Mouse (Mus musculus) splenic B cell, adult 2 months (primary cell): ENCODE results near the gene C1qa.
A peak's percentile ranks its signal among the peaks of the same experiment; 100 is the strongest.

Experiments used
- DNase-seq: peaks from one replicate; pipeline ENCODE4 v3.0.0-alpha.2; 2011; ENCODE audit warnings: low read depth, low spot score
- H3K27me3 ChIP-seq: 2 replicates; pipeline ENCODE4 v1.6.1; 2012; ENCODE audit warnings: mild to moderate bottlenecking, low read length, moderate library complexity, mixed read lengths; ENCODE audit not compliant: control insufficient read depth, poor library complexity, insufficient read depth, severe bottlenecking
- H3K36me3 ChIP-seq: 2 replicates; pipeline ENCODE4 v1.6.1; 2012; ENCODE audit warnings: mild to moderate bottlenecking, low read length, moderate library complexity, mixed read lengths; ENCODE audit not compliant: control insufficient read depth, poor library complexity, insufficient read depth, severe bottlenecking

The C1qa gene

DNA sequence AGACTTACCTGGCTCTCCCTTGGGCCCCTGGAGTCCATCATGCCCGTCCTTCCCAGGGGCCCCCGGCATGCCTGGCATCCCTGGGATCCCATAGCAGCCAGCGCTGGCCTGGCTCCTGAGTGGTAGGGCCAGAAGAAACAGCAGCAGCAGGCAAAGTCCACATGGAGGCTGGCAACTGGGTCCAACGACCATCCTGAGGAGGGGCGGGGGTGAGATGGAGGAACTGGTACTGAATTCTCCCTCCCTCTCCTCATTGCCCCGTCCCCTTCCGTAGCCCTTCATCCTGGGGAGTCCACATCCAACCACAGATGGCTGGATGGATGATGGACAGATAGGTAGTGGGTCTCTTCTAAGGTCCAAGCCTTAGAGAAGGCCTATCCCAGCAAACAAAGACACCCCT is 6.2 kb downstream of the C1qa start:
- DNase-seq = no peak
- H3K36me3 ChIP-seq = no peaks in the 10 kb centered on the region
- H3K27me3 ChIP-seq = no peaks in the 10 kb centered on the region

DNA sequence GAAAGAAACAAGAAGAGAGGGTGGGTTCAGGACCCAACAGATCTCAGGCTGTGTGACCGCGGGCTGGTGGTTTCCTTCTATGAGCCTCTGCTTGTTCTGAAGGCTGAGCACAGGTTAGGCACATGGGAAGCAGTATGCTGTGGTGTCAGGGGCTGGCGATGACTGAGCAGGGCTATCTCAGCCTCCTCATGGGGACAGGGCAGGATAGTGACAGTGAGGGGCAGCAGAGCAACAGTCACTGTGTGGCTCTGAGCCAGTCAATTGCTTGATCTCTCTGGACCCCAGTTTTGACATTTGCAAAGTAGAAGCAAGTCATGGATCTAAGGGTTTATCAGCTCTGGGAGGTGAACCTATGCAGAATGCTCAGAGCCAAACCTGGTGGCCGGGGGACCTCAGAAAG is 7.5 kb downstream of the C1qa start:
- no peaks in the 10 kb centered on the region for H3K27me3 ChIP-seq
- H3K36me3 ChIP-seq = no peaks in the 10 kb centered on the region
- no peak for DNase-seq

DNA sequence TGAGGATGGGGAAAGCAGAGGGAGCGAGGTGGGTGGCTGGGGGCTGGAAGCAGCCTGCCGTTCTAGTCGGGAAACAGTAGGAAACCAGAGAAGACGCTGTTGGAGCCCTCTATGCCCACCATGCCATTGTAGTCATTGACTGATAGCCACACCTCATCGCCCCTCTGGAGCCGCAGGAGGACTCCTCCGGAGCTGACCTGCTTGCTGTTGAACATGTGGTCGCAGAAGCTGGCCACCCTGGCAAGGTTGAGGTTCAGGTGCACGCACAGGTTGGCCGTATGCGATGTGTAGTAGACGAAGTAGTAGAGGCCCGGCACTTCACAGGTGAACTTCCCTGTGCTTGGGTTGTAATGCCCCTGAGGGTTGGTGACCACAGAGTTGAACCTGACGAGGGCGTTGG is 8.6 kb downstream of the C1qa start:
- no peaks in the 10 kb centered on the region for H3K27me3 ChIP-seq
- H3K36me3 ChIP-seq = no peaks in the 10 kb centered on the region
- DNase-seq = no peak

DNA sequence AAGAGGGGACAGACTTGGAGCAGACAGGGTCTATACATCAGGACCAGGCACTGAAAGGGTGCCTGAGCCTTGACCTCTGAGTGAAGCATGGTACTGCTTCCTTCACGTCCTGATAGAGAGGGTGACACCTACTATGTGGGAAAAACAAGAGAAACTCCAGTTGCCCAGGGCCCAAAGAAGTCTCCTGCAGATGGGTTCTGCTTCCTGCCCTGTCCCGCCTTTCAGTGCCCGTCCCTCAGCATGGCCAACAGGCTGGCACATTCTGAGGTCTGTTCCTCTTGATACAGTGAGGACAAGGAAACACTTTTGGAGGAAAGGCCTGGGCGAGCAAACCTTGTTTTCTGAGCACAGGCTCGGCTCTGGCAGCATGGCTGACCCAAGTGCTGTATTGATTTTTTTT is 10.9 kb downstream of the C1qa start:
- Histone ChIP-seq H3K27me3 (no peaks in the 10 kb centered on the region), H3K36me3 (no peaks in the 10 kb centered on the region)
- DNase-seq = no peak

DNA sequence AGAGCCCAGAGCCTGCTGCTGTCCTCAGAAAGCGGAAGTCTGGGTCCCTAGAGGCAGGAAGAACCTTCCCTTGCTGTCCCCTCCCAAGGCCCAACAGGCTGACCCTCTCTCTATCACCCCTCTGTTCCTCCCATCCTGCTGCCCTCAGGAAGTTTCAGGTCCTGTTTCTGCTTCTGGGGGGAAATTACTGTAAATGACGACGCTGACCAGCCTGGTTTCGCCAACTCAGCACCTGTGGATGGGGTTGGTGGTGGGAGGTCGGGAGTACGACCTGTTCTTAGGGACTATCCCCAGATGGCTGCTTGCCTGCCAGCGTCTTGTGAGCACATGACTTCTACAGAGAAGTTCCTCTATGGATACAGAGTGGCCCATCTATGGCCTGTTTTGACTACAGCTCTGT is 12.5 kb downstream of the C1qa start, which contains the start of gene C1qb:
C1qb (minus strand) TSS at position 87 of the 400 bp plus-strand sequence.
- no peak for DNase-seq
- H3K36me3 ChIP-seq = no peaks in the 10 kb centered on the region
- H3K27me3 ChIP-seq = no peaks in the 10 kb centered on the region

DNA sequence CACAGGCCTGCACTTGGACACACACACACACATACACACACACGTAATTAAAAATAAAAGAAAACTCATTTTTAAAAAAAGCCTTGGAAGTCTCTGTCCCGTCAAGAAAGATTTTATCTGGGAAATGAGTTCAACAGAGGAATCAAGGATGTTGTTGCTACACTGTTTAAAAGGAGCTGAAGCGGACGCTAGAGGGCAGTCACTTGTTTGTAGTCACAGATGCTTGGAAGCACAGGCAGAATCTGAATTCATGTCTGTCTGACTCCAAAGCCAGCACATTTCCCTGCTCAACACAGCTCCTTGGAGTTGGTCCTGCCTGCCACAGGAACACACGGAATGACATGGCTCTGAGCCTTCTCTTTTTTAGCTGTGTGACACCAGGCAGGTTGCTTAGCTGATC is 20.0 kb downstream of the C1qa start:
- no peaks in the 10 kb centered on the region for H3K36me3 ChIP-seq
- peak; percentile 12 for DNase-seq
- no peaks in the 10 kb centered on the region for H3K27me3 ChIP-seq

DNA sequence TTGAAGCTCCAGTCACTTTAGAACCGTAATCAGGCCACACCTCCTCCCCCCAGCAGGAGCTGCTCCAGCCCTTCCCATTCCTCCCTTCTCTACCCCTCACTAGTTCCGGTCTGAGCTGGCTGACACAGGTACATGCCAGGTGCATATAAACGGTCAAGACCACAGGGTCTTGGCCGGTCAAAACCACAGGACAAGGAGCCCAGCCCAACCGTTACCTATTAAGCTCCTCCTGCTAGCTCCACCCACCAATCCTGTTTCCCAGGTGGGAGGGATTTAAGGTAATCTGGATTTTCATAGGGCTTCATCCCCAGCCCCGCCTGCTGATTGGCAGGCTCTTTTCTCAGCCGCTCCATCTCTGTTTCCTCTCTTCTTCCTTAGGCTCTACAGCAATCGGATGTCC is 20.4 kb downstream of the C1qa start:
- Histone ChIP-seq H3K36me3 (no peaks in the 10 kb centered on the region), H3K27me3 (no peaks in the 10 kb centered on the region)
- no peak for DNase-seq

DNA sequence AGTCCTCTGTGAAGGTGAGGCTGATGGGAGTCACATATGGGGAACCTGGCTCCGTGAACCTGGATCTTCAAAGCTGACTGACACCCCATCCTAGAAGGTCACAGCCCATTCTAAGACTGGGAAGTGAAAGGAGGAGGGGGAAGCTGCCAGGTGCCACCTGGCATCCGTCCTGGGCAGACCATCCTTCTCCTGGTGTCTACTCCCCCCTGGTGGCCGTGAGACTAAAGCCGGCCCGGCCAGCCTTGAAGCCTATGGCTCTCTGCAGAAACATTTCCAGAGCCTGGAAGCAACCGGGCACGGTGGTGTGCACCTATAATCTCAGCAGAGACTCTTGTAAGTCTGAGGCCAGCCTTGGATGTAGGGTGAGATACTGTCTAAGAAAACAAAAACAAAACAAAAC is 21.6 kb downstream of the C1qa start:
- Histone ChIP-seq H3K36me3 (no peaks in the 10 kb centered on the region), H3K27me3 (no peaks in the 10 kb centered on the region)
- peak; percentile 10 for DNase-seq

DNA sequence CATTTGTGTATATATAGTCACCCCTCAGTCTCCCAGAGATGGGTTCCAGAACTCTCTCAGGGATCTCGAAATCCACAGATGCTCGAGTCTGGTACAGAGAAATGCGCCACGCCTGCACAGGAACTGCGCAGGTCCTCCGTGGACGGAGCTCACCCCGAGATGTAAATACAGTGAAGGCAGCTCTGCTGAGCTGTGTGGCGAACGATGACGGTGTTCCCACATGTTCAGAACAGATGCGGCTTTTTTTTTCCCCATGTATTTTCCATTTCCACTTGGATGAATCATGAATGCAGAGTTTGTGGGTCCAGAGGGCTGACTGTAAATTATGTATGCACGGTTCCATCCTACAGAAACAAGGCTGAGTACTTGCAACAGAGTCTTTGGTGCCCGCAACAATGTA is 23.6 kb downstream of the C1qa start:
- H3K36me3 ChIP-seq = no peaks in the 10 kb centered on the region
- no peak for DNase-seq
- no peaks in the 10 kb centered on the region for H3K27me3 ChIP-seq

DNA sequence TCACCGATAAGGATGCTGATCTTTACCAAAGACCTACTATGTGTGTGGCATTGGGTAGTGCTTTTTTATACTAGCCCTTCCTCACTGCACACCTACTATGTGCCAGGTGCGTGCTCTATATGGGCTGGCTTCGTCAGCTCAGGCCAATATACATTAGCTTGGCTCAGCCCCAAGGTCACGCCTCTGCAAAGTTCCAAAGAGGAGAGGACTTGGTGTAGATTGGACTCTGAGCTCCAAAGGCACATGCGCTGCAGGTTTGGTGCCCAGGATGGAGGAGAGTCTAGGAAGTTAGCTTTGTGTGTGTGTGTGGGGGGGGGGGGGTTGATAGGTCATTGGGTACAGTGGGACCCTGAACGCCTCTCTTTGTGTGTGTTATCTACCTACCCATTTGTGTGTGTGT is 30.2 kb downstream of the C1qa start:
- H3K27me3 ChIP-seq = no peaks in the 10 kb centered on the region
- DNase-seq = no peak

DNA sequence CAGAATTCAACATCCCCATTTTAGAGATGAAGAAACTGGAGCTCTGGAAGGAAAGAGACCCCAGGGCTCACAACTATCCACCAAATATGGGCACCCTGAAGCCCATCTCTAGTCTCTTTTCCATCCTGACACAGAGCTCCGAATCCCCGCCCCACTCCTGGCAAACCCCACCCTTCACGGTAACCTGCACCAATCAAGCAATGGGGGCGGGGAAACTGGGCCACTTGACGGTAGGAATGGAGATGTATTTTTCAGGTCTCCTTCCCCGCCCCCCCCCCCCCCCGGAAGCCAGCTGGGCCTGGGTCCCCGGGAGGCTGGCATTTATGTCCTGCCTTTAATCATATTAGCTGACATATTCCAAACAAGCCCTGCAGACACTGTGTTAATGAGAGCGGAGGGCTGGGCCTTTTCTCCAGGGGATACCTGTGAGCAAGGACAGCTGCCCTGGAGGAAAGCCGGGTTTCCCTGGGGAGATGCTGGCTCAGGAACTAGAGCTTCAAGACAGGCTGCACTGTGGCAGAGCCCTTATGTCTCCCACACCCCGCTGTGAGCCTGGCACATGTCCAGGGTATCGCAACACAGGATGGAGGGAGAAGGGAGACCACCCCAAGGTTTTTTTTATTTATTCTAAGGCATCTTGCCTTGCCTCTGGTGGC is 30.8 kb downstream of the C1qa start:
- Histone ChIP-seq H3K27me3 (no peaks in the 10 kb centered on the region), H3K36me3 (no peaks in the 10 kb centered on the region)
- no peak for DNase-seq

More for the DNA sequence above, 30.2 kb downstream of the C1qa start:
- no peaks in the 10 kb centered on the region for H3K36me3 ChIP-seq

DNA sequence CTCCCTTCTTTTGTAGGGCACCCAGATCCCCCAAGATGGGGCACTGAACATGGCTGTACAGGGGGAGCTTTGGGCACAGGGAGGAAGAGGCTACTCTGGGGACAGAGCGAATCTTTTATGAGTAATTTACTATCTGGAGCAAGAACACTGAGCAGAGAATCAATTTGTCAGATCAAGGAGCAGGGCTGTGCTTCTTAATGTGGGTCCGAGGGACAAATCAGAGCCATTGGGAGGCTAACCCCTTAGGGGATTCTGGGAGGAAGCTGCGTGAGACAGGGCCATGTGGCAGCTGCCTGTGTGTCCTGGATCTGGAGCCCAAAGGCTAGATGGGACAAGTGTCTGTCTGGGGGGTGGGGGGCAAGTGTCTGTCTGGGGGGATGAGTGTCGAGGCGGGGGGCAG is 33.1 kb downstream of the C1qa start:
- DNase-seq = no peak
- Histone ChIP-seq H3K27me3 (no peaks in the 10 kb centered on the region), H3K36me3 (no peaks in the 10 kb centered on the region)

DNA sequence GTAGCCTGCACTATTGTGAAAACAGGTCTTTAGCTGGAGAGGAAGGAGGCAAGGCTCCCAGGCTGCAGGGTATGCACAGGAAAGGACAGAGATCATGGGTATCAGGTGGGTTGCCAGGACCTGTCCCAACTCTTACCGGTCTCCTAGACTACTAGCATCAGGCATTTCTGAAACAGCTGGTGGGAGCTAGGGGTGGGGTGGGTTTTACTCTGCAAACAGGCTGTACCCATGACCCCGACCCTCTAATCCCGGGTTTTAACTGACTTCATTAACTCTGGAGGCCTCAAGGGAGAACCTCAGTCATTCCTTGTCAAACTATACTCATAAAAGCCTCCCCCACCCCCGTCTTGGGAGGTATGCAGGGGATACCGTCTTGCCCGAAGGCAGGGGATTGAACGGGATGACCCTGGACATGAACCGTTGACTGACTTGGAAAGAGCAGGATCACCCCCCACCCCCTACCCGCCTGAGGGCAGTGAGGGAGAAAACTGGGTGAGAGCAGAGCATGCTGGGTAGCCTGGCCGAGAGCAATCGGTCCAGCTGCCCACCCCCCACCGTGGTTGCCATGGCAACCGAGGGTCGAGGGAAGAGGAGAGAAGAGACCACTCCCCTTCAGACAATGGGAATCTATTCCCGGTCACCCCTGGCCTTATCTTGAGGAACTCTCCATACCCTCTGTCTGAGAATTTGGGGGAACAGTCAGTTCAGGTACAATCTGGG is 33.7 kb downstream of the C1qa start:
- H3K36me3 ChIP-seq = no peaks in the 10 kb centered on the region
- no peak for DNase-seq
- H3K27me3 ChIP-seq = no peaks in the 10 kb centered on the region

DNA sequence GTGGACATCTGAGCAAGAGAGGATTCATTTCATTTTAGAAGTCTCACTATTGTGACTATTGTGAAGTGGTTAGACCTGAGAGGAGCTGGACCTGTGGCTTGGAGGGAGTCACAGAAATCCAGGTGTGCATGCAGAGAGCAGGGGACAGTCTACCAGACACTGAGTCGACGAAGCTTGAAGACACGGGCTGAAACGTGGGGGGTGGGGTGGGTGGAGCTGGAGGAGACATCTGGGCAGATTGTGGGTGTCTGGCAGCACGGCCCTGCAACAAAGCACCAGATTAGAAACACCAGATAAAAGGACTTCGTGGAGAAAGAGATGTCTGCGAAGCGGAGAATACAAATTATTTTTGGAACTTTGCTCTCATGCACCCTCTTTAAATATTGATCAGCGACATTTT is 35.1 kb downstream of the C1qa start:
- Histone ChIP-seq H3K27me3 (no peaks in the 10 kb centered on the region), H3K36me3 (no peaks in the 10 kb centered on the region)
- DNase-seq = no peak

DNA sequence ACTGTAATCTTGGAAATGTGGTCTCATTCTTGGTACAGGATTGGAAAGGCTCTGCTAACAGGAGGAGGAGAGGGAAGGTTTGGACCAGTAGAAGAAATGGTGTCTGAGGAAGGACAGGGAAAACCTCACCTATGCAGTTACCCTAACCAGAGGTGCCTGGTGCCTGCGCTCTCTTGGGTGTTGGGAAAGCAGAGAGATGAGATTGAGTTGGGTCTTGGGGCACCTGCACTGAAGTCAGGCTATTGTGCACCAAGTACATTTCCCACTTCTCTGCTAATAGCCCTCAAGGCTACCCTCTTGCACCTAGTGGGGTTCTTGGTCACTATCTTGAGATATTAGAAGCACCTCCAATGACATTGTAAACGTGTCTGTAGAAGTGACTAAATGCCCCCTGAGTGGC is 36.2 kb downstream of the C1qa start:
- DNase-seq = no peak
- H3K27me3 ChIP-seq = no peaks in the 10 kb centered on the region
- no peaks in the 10 kb centered on the region for H3K36me3 ChIP-seq

DNA sequence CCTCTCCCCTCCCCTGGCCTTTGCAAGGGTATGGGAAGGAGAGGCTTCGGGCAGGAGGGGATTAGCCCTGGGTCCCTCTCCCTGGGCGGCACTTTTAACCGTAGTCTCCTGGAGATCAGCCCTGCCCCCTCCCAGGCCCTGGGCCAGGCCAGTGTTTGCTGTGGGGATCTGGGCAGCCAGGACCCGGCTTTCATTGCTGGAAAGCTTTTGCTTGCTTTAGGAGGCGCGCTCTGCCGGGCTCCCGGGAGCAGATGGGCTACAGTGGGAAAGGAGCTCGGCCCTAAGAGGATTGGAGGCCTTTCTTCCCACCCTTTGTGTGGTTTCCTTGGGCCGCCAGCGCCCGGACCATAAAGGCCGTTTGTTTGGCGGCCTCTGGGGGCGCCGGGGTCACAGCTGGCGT is 36.8 kb downstream of the C1qa start:
- H3K27me3 ChIP-seq = no peaks in the 10 kb centered on the region
- H3K36me3 ChIP-seq = no peaks in the 10 kb centered on the region
- no peak for DNase-seq
